Mouse (Mus musculus) cortical plate, adult 2 months (tissue): ENCODE measurements around the gene Tmem220. TPM values are rescaled to one million over a fixed set of nuclear protein-coding genes. Genes with fewer than 3 reads are reported as not detected.

ENCODE experiments used
- H3K27ac ChIP-seq: fragments of 200-500 bp; 2 replicates; pipeline ENCODE4 v1.5.1; 2012; ENCODE audit warnings: low read length, control low read depth, inconsistent platforms; ENCODE audit not compliant: insufficient read depth
- H3K4me1 ChIP-seq: fragments of 200-500 bp; 2 replicates; pipeline ENCODE4 v1.6.1; 2011; ENCODE audit warnings: low read length; ENCODE audit not compliant: control insufficient read depth, insufficient read depth
- H3K4me3 ChIP-seq: fragments of 200-500 bp; 2 replicates; pipeline ENCODE4 v1.5.1; 2011; ENCODE audit warnings: mild to moderate bottlenecking, low read length, control low read depth; ENCODE audit not compliant: insufficient read depth
- CTCF ChIP-seq: fragments of 200-500 bp; IDR thresholded peaks from 2 replicates; pipeline ENCODE4 v1.5.1; 2011; ENCODE audit warnings: mild to moderate bottlenecking, control low read depth, low read length; ENCODE audit not compliant: insufficient read depth; ENCODE audit errors: extremely low read depth
- POLR2A ChIP-seq: fragments of 200-500 bp; IDR thresholded peaks from 2 replicates; pipeline ENCODE4 v1.6.1; 2011; ENCODE audit warnings: mild to moderate bottlenecking, low read length, control low read depth; ENCODE audit not compliant: insufficient read depth; ENCODE audit errors: extremely low read depth
- polyA plus RNA-seq: library from polyadenylated mRNA; depleted of rRNA; stranded (reverse); fragments of >200 nt; gene quantifications from 2 replicates; pipeline ENCODE4 v1.2.3, GENCODE M21; 2012

The Tmem220 gene
- polyA plus RNA-seq, 1 experiment: 0.98 TPM

- H3K27ac ChIP-seq: 0 out of 2 replicates have a peak overlapping the region, but pooled peaks have one; percentile 26
- no peak for TF ChIP-seq CTCF
- TF ChIP-seq POLR2A: no peak
- no peaks in the 10 kb centered on the region; the same call in 1 of the 2 replicates for H3K4me1 ChIP-seq
- peak overlapping the region; percentile 65 for H3K4me3 ChIP-seq
Observed at GRCm38 (mm10) chr11:67051676-67052320, 26.8 kb downstream of the Tmem220 start.

DNA sequence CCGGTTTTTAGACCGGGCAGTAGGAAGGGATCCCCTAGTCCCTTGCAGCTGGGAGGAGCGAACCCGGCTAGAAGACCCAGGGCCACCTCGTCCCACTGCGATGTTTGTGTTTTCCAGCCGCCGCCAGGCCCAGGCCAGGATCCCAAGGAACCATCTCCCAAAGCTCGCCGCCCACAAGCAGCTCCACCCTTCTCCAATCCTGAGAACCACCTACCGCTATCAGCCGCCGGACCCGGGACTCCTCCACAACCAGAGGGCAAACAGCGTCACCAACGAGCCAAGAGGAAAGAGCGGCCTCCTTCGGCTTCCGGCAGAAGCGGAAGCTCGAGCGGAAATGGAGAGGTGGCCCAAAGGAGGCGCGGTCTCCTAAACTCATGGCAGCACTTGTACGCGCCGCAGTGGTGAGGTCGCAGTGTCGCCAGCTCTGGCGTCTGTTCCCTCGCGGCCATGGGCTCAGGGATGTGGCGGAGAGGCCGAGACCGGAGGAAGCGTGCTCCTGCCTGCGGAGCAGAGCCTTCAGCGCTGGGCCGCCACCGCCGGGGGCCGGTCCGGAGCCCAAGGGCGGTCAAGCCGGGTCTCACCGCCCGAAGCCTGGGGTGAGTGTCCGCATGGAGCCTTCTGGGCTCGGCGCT, 27.5 kb downstream of the Tmem220 start, which contains the start of the genes Adprm and Sco1:
Gene Adprm, minus strand, starts transcription at position 274 of the 632 bp plus-strand sequence.
Gene Sco1, plus strand, starts transcription at position 350 of the 632 bp plus-strand sequence.
- peak; percentile 76 for TF ChIP-seq POLR2A
- TF ChIP-seq CTCF: no peak
- peak within 1 kb of the TSS; percentile 26; the same call in 1 of the 2 replicates for H3K27ac ChIP-seq
- H3K4me3 ChIP-seq: peak within 1 kb of the TSS; percentile 65
- no peaks in the 10 kb centered on the region; the same call in 1 of the 2 replicates for H3K4me1 ChIP-seq

DNA sequence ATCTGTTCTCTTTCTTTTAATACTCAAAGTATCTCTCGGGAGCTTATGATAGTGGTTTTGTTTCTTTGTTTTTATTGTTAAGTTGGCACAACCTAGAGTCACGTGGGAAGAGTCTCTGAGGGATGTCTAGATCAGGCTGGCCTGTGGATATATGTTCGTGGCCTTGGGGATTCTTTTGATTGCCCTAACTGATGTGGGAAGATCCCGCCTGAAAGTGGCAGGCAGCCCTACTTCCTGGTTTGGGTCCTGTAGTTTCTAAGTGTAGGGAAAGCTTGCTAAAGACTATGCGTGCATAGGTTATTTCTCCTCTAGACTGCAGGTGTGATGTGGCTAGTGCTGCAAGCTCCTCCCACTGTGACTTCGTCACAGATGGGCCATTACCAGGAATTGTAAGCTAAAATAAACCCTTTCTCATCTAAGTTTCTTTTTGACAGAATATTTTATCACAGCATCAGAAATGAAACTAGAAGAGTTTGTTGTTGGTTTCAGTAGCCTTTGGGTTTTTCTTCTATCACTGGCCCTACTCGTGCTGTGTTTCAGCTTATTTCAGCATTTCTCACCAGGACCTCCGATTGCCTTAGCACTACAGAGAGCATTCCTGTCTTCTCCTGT, 29.9 kb downstream of the Tmem220 start:
- Histone ChIP-seq H3K4me1 (no peaks in the 10 kb centered on the region; the same call in 1 of the 2 replicates), H3K4me3 (no peak overlapping the region), H3K27ac (no peak overlapping the region)
- TF ChIP-seq CTCF: no peak
- TF ChIP-seq POLR2A: no peak

DNA sequence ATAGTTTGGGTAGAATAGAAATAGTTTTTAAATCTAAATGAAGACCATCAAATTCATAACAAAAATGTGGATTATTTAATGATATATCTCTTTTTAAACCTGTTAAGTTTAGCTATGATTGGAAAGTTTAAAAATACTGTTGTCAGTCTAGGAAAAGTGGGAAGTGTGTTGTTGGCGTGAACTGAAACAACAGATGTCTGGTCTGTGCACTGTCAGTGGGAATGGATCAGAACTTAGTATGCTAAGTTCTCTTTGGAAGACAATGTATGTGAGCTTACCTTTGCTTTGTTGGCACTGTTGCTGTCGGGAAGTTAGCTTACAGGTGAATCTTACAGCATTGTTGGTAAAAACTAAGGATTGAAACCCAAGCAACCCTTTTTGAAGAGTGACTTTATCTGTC, 36.4 kb downstream of the Tmem220 start:
- H3K4me1 ChIP-seq: peaks cover 1% of the 10 kb centered on the region
- no peak overlapping the region for H3K4me3 ChIP-seq
- TF ChIP-seq POLR2A (no peak), CTCF (no peak)
- no peak overlapping the region for H3K27ac ChIP-seq

- no peak overlapping the region for H3K27ac ChIP-seq
- peaks cover 1% of the 10 kb centered on the region for H3K4me1 ChIP-seq
- no peak for TF ChIP-seq CTCF
- H3K4me3 ChIP-seq: no peak overlapping the region
Observed at GRCm38 (mm10) chr11:67062726-67063125, 37.8 kb downstream of the Tmem220 start.

DNA sequence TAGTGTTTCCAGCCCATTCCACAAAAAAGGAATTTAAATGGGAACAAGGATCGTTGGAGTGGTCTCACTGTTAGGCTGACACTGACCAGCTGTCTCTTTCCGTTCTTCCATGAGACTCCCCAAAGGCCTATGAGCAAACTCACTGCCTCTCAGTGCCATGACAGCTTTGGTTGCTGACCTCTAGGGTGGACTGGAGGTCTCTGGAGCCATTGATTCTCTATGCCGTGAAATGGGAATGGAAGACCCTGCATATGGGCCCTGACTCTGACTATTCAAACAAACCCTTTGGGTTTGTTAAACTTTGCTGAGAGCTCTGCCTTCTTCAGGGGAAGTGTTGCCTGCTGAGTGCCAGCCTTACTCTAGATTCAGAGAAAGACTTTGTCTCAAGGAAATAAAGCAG, 42.8 kb downstream of the Tmem220 start:
- H3K4me1 ChIP-seq: peaks cover 1% of the 10 kb centered on the region; the same call in 1 of the 2 replicates
- no peak overlapping the region for H3K27ac ChIP-seq
- TF ChIP-seq CTCF: no peak
- TF ChIP-seq POLR2A: no peak
- no peak overlapping the region for H3K4me3 ChIP-seq

DNA sequence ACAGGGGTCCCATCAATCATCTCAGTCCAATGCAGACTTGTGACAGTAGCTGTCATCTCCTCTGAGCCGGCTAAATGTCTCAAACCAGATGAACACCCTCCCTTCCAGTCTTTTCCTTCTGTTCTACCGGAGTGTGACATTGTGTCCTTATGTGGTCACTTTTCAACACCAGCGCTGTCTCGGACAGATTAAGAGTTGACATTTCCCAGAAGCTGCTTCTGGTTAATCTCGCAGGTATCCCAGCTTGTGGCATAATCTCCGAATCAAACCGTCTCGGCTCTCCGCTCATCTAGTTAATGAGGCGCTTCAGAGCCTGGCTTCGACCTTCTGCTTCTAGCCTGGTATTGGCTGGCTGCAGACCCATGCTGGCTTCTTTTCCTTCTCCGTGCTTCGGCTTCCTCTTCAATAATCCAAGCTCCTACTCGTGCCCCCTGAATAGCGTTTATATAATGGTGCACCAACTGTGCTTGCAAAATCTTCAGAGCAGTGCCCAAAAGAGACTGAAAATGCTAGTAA, 47.7 kb downstream of the Tmem220 start:
- H3K4me3 ChIP-seq: no peak overlapping the region
- H3K4me1 ChIP-seq: no peaks in the 10 kb centered on the region
- no peak overlapping the region for H3K27ac ChIP-seq
- TF ChIP-seq POLR2A (no peak), CTCF (no peak)

GRCm38 (mm10) chr11:67075036-67075435, 50.1 kb downstream of the Tmem220 start:
- H3K4me1 ChIP-seq: no peaks in the 10 kb centered on the region
- TF ChIP-seq POLR2A: no peak
- no peak for TF ChIP-seq CTCF
- no peak overlapping the region for H3K27ac ChIP-seq
- H3K4me3 ChIP-seq: no peak overlapping the region

- no peak overlapping the region for H3K4me3 ChIP-seq
- H3K27ac ChIP-seq: no peak overlapping the region
- TF ChIP-seq POLR2A: no peak
- no peak for TF ChIP-seq CTCF
- H3K4me1 ChIP-seq: no peaks in the 10 kb centered on the region
Observed at GRCm38 (mm10) chr11:67076781-67077180, 51.8 kb downstream of the Tmem220 start.

DNA sequence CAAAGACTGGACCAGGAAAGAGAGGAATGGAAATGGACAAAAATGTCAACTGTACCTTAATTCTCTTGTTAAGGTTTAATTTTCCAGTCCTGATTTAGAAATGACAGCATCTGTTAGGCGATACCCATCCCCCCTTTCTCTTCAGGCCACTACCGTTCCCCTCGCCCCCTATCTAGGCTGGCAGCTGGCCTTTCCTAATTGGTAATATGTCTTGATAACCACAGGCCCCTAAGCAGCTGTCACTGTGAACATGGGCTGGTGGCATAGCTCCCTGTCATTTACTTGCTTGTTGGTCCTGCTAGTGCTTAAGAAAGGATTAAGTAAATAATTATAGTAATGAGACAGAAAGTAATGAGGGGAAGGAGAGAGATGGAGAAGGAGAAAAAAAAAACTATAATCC, 52.5 kb downstream of the Tmem220 start:
- H3K4me3 ChIP-seq: no peak overlapping the region
- no peaks in the 10 kb centered on the region for H3K4me1 ChIP-seq
- TF ChIP-seq CTCF: no peak
- TF ChIP-seq POLR2A: no peak
- no peak overlapping the region for H3K27ac ChIP-seq
